Mouse (Mus musculus) embryonic facial prominence, embryonic 10.5 days (tissue): ENCODE measurements around the gene Lrch1. TPM values are rescaled to one million over a fixed set of nuclear protein-coding genes. Genes with fewer than 3 reads are reported as not detected.

Experiments used
- DNase-seq: peaks from one replicate; pipeline ENCODE4 v3.0.0-alpha.2; 2017; ENCODE audit warnings: low spot score
- H3K27ac ChIP-seq: fragments of 300-500 bp; sonication (generic); replicated peaks from 2 replicates; pipeline ENCODE4 v1.5.1; 2016; ENCODE audit warnings: mild to moderate bottlenecking
- H3K27me3 ChIP-seq: fragments of 300-500 bp; sonication (generic); replicated peaks from 2 replicates; pipeline ENCODE4 v1.6.1; 2016; ENCODE audit warnings: low read depth, mild to moderate bottlenecking; ENCODE audit not compliant: poor library complexity, severe bottlenecking
- H3K36me3 ChIP-seq: fragments of 300-500 bp; sonication (generic); replicated peaks from 2 replicates; pipeline ENCODE4 v1.6.1; 2016; ENCODE audit warnings: mild to moderate bottlenecking, moderate library complexity
- H3K4me1 ChIP-seq: fragments of 300-500 bp; sonication (generic); 2 replicates; pipeline ENCODE4 v1.6.1; 2016
- H3K4me3 ChIP-seq: fragments of 300-500 bp; sonication (generic); 2 replicates; pipeline ENCODE4 v1.5.1; 2016; ENCODE audit warnings: mild to moderate bottlenecking, moderate library complexity
- H3K9me3 ChIP-seq: fragments of 300-500 bp; sonication (generic); 2 replicates; pipeline ENCODE4 v1.6.1; 2016; ENCODE audit warnings: mild to moderate bottlenecking
- WGBS: fragments of 180-500 bp; shearing (Covaris S2); methylation state at CpG from one replicate; pipeline ENCODE4 v1.1.7; 2016; 5-methylcytosine and 5-hydroxymethylcytosine counted together
- polyA plus RNA-seq: library from polyadenylated mRNA; unstranded; fragments of >200 nt; fragmentation: Nextera tagmentation; extraction: Ambion mirVana; gene quantifications from 2 replicates; pipeline ENCODE4 v1.2.1, GENCODE M21; 2016

Gene Lrch1
- polyA plus RNA-seq, 1 experiment from 2014 or later: 9.1 TPM

GRCm38 (mm10) chr14:74898939-74899338 is 48.7 kb downstream of the Lrch1 start:
- Histone ChIP-seq H3K9me3 (no peaks in the 10 kb centered on the region), H3K4me1 (peaks cover 14% of the 10 kb centered on the region), H3K27ac (no peak overlapping the region), H3K4me3 (no peak overlapping the region), H3K36me3 (no peaks in the 10 kb centered on the region), H3K27me3 (no peaks in the 10 kb centered on the region)
- DNase-seq: no peak
- WGBS: 91% methylated on average over 5 of the region's 5 CpGs

GRCm38 (mm10) chr14:74893693-74894092 is 54.0 kb downstream of the Lrch1 start:
- Histone ChIP-seq H3K27me3 (no peaks in the 10 kb centered on the region), H3K36me3 (no peaks in the 10 kb centered on the region), H3K27ac (no peak overlapping the region), H3K4me3 (no peak overlapping the region), H3K9me3 (no peaks in the 10 kb centered on the region), H3K4me1 (no peaks in the 10 kb centered on the region)
- no peak for DNase-seq
- 89% methylated on average over 6 of the region's 6 CpGs for WGBS

- no peaks in the 10 kb centered on the region for H3K9me3 ChIP-seq
- no peak for DNase-seq
- H3K27ac ChIP-seq: no peak overlapping the region
- H3K4me1 ChIP-seq: no peaks in the 10 kb centered on the region
- no peaks in the 10 kb centered on the region for H3K27me3 ChIP-seq
- H3K4me3 ChIP-seq: no peak overlapping the region
- no peaks in the 10 kb centered on the region for H3K36me3 ChIP-seq
- 88% methylated on average over 3 of the region's 3 CpGs for WGBS
These were observed 54.5 kb downstream of the Lrch1 start for GRCm38 (mm10) chr14:74893085-74893648.

GRCm38 (mm10) chr14:74889304-74889703 is 58.4 kb downstream of the Lrch1 start:
- Histone ChIP-seq H3K27me3 (no peaks in the 10 kb centered on the region), H3K4me3 (no peak overlapping the region), H3K27ac (no peak overlapping the region), H3K36me3 (no peaks in the 10 kb centered on the region), H3K4me1 (peaks cover 16% of the 10 kb centered on the region), H3K9me3 (no peaks in the 10 kb centered on the region)
- DNase-seq: no peak
- WGBS: 86% methylated on average over 2 of the region's 2 CpGs

GRCm38 (mm10) chr14:74888103-74888502 is 59.6 kb downstream of the Lrch1 start:
- Histone ChIP-seq H3K27me3 (no peaks in the 10 kb centered on the region), H3K9me3 (no peaks in the 10 kb centered on the region), H3K4me1 (peaks cover 27% of the 10 kb centered on the region), H3K27ac (no peak overlapping the region), H3K4me3 (no peak overlapping the region), H3K36me3 (no peaks in the 10 kb centered on the region)
- no peak for DNase-seq
- WGBS: 90% methylated on average over 1 of the region's 1 CpGs

- H3K27ac ChIP-seq: no peak overlapping the region
- no peak overlapping the region for H3K4me3 ChIP-seq
- H3K4me1 ChIP-seq: peaks cover 41% of the 10 kb centered on the region
- H3K36me3 ChIP-seq: no peaks in the 10 kb centered on the region
- H3K9me3 ChIP-seq: no peaks in the 10 kb centered on the region
- no peaks in the 10 kb centered on the region for H3K27me3 ChIP-seq
- 74% methylated on average over 5 of the region's 5 CpGs for WGBS
- no peak for DNase-seq
These were observed 61.2 kb downstream of the Lrch1 start for GRCm38 (mm10) chr14:74886453-74886852.

GRCm38 (mm10) chr14:74884920-74885319 is 62.8 kb downstream of the Lrch1 start:
- H3K27me3 ChIP-seq: no peaks in the 10 kb centered on the region
- H3K4me3 ChIP-seq: no peak overlapping the region
- WGBS: 83% methylated on average over 7 of the region's 7 CpGs
- peaks cover 41% of the 10 kb centered on the region for H3K4me1 ChIP-seq
- DNase-seq: no peak
- no peak overlapping the region for H3K27ac ChIP-seq
- no peaks in the 10 kb centered on the region for H3K36me3 ChIP-seq
- H3K9me3 ChIP-seq: no peaks in the 10 kb centered on the region

GRCm38 (mm10) chr14:74884024-74884680 is 63.5 kb downstream of the Lrch1 start:
- Histone ChIP-seq H3K36me3 (no peaks in the 10 kb centered on the region), H3K27ac (peak overlapping the region; percentile 35; the same call in 1 of the 2 replicates), H3K4me1 (peaks cover 41% of the 10 kb centered on the region), H3K27me3 (no peaks in the 10 kb centered on the region), H3K9me3 (no peaks in the 10 kb centered on the region), H3K4me3 (0 out of 2 replicates have a peak overlapping the region, but pooled peaks have one; percentile 11)
- WGBS: 37% methylated on average over 13 of the region's 13 CpGs
- peak; percentile 57 for DNase-seq

- Histone ChIP-seq H3K4me3 (no peak overlapping the region), H3K36me3 (no peaks in the 10 kb centered on the region), H3K9me3 (no peaks in the 10 kb centered on the region), H3K27ac (no peak overlapping the region), H3K4me1 (peaks cover 41% of the 10 kb centered on the region), H3K27me3 (no peaks in the 10 kb centered on the region)
- WGBS: 72% methylated on average over 11 of the region's 11 CpGs
- DNase-seq: no peak
These were observed 64.5 kb downstream of the Lrch1 start for GRCm38 (mm10) chr14:74883204-74883603.

GRCm38 (mm10) chr14:74882754-74883153 is 64.9 kb downstream of the Lrch1 start:
- Histone ChIP-seq H3K9me3 (no peaks in the 10 kb centered on the region), H3K27ac (no peak overlapping the region), H3K27me3 (no peaks in the 10 kb centered on the region), H3K4me3 (no peak overlapping the region), H3K4me1 (peaks cover 42% of the 10 kb centered on the region), H3K36me3 (no peaks in the 10 kb centered on the region)
- DNase-seq: no peak
- WGBS: 55% methylated on average over 3 of the region's 3 CpGs

- WGBS: 89% methylated on average over 10 of the region's 10 CpGs
- no peaks in the 10 kb centered on the region for H3K27me3 ChIP-seq
- H3K4me3 ChIP-seq: no peak overlapping the region
- DNase-seq: no peak
- no peaks in the 10 kb centered on the region for H3K36me3 ChIP-seq
- H3K9me3 ChIP-seq: no peaks in the 10 kb centered on the region
- no peak overlapping the region for H3K27ac ChIP-seq
- peaks cover 45% of the 10 kb centered on the region for H3K4me1 ChIP-seq
These were observed 66.8 kb downstream of the Lrch1 start for GRCm38 (mm10) chr14:74880868-74881267.

- WGBS: 80% methylated on average over 10 of the region's 10 CpGs
- Histone ChIP-seq H3K4me3 (no peak overlapping the region), H3K9me3 (no peaks in the 10 kb centered on the region), H3K27me3 (no peaks in the 10 kb centered on the region), H3K36me3 (no peaks in the 10 kb centered on the region), H3K4me1 (peaks cover 35% of the 10 kb centered on the region), H3K27ac (no peak overlapping the region)
- DNase-seq: no peak
These were observed 68.2 kb downstream of the Lrch1 start for GRCm38 (mm10) chr14:74879480-74879879.

- 76% methylated on average over 5 of the region's 5 CpGs for WGBS
- Histone ChIP-seq H3K9me3 (no peaks in the 10 kb centered on the region), H3K27ac (no peak overlapping the region), H3K4me3 (no peak overlapping the region), H3K27me3 (no peaks in the 10 kb centered on the region), H3K36me3 (no peaks in the 10 kb centered on the region), H3K4me1 (peaks cover 20% of the 10 kb centered on the region)
- DNase-seq: no peak
These were observed 70.4 kb downstream of the Lrch1 start for GRCm38 (mm10) chr14:74877287-74877686.
